Mouse (Mus musculus) thymus, postnatal 4 days (tissue): Measurements from ENCODE around the gene Rps6ka2.

ENCODE experiments used
- DNase-seq: peaks from one replicate; pipeline ENCODE4 v3.0.0; 2021

The Rps6ka2 gene

DNA sequence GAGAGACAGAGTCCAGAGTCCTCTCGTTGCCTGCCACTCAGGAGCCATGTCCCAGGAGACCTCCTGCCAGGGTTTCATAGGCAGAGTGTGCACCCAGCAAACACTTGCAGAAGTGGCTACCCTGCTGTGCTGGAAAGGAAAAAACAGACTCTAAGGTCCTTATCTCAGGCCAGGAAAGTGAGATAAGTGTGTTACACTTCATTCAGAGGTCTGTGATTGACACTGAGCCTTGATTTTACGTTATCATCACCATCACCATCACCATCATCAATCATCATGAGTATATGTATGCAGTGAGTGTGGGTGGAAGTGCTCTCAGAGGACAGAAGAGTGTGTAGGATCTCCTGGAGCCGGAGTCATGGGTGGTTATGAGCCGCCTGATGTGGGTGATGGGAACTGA lies 51.4 kb downstream of the Rps6ka2 start:
- no peak for DNase-seq

GRCm38 (mm10) chr17:7222198-7222597 lies 52.3 kb downstream of the Rps6ka2 start:
- DNase-seq, result no peak

DNA sequence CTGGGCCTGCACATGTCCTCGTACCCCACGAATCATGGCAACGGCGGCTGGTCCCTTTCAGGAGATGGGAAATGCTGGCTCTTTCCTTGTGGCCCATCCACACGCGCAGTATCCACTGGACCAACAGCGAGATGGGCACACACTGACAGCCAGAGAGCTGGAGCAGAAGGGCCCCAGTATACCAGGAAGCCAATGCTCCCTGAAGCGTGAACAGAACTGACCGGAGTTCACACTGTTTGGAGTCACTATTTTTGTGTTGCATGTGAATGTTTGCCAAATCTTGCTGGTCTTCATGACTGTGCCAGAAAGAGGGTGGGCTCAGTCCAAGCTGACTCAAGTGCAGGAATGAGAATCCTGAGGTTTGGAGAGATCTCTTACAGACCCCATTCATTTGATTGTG lies 58.6 kb downstream of the Rps6ka2 start:
- no peak for DNase-seq

- no peak for DNase-seq
Measured at GRCm38 (mm10) chr17:7231312-7231711, 61.4 kb downstream of the Rps6ka2 start.

- DNase-seq, result no peak
Measured at GRCm38 (mm10) chr17:7231790-7232189, 61.9 kb downstream of the Rps6ka2 start.

DNA sequence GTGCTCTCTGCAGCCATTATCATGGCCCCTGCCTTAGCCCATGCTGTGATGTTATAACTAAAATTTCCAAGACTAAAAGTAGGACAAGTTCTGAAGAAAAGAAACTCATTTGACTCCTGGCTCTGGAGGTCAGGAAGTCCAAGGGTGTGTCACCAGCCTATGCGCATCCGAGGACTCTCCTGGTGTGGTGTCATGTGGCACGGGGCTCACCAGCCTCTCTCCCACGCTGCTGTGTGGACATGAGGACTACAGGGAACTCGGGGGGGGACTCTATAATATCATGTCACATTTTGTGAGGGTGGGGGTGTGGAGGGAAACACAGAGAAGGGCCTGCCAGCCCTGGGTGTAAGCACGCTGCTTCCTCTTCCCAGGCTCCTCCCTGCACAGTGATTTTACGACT lies 62.5 kb downstream of the Rps6ka2 start:
- no peak for DNase-seq

DNA sequence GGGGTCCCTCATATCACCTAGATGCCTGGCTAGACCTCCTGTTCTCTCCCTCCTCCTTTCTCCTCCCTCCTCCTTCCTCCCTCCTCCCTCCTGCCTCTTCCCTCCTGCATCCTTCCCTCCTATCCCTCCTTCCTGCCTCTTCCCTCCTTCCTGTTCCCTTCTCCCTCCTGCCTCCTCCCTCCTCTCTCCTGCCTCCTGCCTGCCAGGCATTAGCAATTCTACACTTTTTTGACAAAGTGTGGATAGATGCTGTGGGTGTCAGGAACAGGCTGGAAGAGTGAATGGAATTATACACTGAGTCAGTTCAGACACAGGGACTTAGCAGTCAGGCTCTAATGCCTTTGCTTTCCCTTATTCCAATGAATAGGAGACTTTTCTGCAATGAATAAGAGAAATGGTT lies 63.3 kb downstream of the Rps6ka2 start:
- no peak for DNase-seq

GRCm38 (mm10) chr17:7237706-7238105 lies 67.8 kb downstream of the Rps6ka2 start:
- DNase-seq, result no peak

GRCm38 (mm10) chr17:7238766-7239165 lies 68.9 kb downstream of the Rps6ka2 start:
- DNase-seq, result peak; percentile 17

DNA sequence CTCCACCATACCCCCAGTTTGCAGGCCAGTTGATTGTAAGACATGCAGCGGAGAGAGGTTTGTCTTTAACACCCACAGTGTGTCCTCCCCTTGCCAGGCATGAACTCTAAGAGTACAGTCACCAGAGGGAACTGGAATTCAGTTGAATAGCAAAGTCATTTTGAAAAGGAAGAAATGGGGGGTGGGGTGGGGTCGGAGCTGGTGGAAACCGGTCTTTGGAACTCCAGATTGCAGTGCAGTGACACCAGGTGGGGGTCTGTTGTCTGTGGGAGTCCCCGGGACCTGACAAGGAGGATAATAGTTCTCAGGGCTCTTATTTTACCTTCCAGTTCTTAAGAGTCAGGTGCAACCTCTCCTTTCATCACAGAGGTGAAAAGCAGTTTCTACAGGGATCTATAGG lies 70.6 kb downstream of the Rps6ka2 start:
- no peak for DNase-seq

GRCm38 (mm10) chr17:7245078-7245477 lies 75.2 kb downstream of the Rps6ka2 start:
- no peak for DNase-seq

- DNase-seq, result no peak
Measured at GRCm38 (mm10) chr17:7246893-7247556, 77.1 kb downstream of the Rps6ka2 start.

- DNase-seq, result no peak
Measured at GRCm38 (mm10) chr17:7250373-7250772, 80.5 kb downstream of the Rps6ka2 start.

- DNase-seq, result no peak
Measured at GRCm38 (mm10) chr17:7257208-7257607, 87.3 kb downstream of the Rps6ka2 start.

- no peak for DNase-seq
Measured at GRCm38 (mm10) chr17:7258748-7259359, 88.9 kb downstream of the Rps6ka2 start.

DNA sequence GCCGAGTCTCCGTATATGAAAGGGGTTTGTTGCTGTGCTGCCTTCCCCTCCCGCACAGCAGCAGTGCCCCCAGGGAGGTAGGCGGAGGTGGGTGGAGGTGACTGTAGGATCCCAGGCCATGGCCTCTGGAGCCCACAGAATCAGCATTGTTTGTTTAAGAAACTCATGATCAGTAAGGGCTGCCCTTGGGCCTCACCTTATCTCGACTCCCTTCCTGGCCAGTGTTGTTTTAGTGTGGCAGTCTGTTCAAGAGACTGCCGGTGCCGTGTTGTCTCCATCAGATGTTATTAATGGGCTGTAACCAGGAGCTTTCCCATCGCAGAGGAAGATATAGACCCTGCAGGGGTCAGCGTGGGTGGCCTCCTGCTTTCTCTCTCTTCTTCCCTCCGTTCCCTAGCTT lies 90.4 kb downstream of the Rps6ka2 start:
- DNase-seq, result no peak

GRCm38 (mm10) chr17:7262056-7262455 lies 92.1 kb downstream of the Rps6ka2 start:
- no peak for DNase-seq

DNA sequence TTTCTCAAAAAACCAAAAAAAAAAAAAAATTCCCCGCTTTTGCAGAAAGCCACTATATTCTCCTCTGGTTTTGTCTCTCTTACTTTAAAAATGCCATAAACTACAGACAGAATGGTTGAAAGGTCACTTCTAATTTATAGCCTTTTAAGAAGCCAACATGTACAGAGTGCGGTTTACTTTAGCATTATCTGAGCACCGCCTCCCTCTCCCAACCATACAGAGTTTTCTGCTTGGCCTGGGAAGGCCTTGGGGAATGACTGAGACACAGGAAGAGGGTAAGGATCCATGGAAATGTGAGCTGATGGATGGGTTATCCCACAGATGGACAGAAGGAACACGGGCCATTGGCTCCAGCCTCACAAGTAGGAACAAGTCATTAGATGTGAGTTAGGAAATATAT lies 92.7 kb downstream of the Rps6ka2 start:
- no peak for DNase-seq

DNA sequence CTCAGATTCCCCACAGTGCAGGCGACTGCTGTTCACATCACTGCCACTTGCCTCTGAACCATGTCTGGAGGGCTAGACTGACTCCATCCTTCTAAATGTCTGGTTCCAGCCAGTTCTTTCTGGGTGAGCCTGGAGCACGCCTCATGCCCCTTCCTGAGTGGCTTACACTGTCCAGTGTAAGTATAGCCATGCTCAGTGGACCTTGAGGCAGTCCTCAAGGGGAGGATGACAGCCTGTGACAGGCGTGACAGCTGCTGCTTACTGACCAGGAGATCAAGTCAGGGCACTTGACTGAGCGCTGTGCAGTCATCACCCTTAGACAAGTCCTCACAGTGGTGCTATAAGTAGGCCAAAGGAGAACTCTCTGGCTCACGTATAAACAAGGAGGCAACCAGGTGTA lies 94.7 kb downstream of the Rps6ka2 start:
- no peak for DNase-seq

DNA sequence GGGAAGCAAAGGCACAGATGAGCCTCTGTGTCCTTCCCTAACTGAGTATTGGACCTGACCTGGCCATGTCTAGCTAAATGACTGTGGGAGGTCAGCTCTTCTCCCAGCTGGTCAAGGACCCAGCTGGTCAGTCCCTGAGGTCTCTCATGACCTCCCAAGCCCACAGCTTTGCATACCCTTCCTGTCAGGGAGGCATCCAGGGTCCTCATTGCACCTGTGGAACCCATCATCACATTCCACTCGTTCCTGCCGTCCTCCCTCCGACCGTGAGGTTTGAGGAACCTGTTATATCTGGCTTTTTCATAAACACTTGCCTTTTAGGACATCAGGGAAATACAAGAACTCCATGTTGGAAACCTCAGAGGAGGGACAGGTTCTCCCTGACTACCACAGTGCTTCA lies 95.4 kb downstream of the Rps6ka2 start:
- DNase-seq, result no peak

DNA sequence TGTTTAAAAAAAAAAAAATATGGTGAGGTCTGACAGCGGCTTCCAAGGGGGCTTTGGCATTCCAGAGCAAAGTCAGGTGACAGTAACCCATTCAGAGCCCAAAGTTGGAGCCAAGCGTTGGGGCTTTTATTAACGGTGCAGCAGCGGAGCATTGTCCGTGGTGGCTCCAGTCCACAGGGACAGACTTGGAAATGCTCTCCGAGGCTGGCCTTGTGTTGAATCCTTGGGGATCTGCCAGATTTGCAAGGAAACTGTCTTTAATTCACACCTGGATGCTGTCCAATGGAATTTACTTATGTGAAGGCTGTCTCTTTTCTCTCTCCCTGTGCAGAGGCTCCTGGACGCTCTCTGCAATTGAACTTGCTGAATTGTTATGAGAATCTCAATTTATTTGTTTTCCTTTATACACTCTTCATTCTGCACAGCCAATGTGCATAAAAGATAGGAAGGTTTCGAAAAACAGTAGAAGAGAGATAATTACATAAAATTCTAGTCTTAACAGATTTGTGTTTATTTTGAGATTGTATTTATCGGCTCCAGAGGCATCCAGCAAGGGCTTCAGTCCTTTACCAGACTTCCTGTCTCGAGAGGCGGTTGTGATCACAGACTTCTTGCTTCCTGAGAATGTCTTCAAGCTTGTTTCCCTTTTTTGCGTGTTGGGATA lies 95.9 kb downstream of the Rps6ka2 start:
- DNase-seq, result no peak

GRCm38 (mm10) chr17:7267843-7268242 lies 97.9 kb downstream of the Rps6ka2 start:
- no peak for DNase-seq

- no peak for DNase-seq
Measured at GRCm38 (mm10) chr17:7269151-7269806, 99.4 kb downstream of the Rps6ka2 start.

DNA sequence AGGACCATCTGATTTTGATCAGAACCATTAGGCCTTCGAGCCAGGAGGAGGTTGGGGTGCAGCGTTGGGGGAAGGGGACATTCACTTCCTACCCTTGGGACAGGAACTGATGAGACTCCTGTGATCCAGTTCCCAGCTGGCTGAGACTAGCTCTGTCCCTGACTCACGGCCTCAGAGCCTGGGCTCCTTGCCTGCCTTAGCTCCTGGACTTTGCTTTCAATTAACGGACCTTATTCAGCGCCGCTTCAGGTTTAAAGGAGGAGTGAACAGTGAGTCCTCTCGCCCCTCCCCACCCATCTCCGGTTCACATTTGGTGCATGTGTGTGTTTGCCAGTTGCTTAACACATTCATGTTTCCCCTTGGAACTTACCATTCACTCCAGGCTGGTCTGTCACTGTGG lies 100.6 kb downstream of the Rps6ka2 start:
- DNase-seq, result no peak
